ENCODE assay signal across 15 mouse cellular contexts in the genomic region with DNA sequence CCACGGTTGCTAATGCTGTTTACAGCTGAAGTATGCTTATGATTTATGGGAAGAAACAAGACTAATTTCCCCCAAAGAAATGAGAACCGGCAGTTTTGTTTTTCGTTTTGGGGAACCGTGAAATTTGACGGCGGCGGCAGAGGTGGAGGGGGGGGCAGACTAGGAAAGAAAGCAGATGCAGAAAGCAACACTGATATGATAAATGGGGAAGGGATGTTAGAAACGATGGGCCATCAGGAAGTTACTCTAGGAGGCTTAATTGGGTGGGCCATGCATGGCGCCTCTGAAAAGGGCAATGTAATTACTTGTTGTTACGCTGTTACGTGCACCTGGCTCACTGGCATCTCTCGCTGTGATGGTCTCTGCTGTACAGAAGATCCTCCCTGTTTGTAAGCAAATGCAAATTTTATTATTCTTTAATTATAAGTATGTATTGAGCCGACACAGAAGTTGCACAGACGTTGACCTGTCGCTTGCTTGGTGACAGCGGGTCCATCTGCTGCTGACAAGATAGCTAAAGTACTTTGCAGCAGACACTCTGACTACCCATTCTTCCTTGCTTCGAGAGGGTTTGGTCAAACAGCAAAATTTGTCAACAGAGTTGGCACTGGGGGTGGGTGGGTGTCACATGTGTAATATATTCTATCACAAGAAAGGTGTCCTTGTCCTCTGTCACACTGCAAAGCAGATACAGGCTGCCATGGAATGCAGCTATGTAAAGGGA. TPM values are rescaled to one million over a fixed set of nuclear protein-coding genes. Genes with fewer than 3 reads are reported as not detected.
A peak's percentile ranks its signal among the peaks of the same experiment; 100 is the strongest.
DNase-seq lines count a peak whose midpoint lies in the region; ATAC-seq and TF ChIP-seq lines count a peak whose summit lies in the region.
"Had no signal": no experiment of that assay in that cellular context is flagged by ENCODE, and none has a peak within 500 bp of the region (broad histone marks: within the 10 kb centered on the region; RNA-seq: fewer than 3 reads in every experiment).

No protein-coding gene starts in this region.

- TF ChIP-seq CTCF in midbrain, postnatal 0 days (IDR thresholded peaks at IDR 0.05), result no peak

- no peaks in the 10 kb centered on the region for H3K27me3 ChIP-seq in hindbrain, embryonic 10.5 days (ENCODE audit: insufficient read depth, poor library complexity, severe bottlenecking)
- H3K27me3 ChIP-seq in midbrain, postnatal 0 days (ENCODE audit: insufficient read depth, low read length), result no peaks in the 10 kb centered on the region
- no peaks in the 10 kb centered on the region for H3K27me3 ChIP-seq in embryonic facial prominence, embryonic 10.5 days (replicated peaks; ENCODE audit: low read depth, poor library complexity, severe bottlenecking)

- no peak overlapping the region for H3K4me3 ChIP-seq in hindbrain, embryonic 10.5 days
- no peak overlapping the region for H3K4me3 ChIP-seq in midbrain, postnatal 0 days (ENCODE audit: low read depth, low read length)
- no peak overlapping the region for H3K4me3 ChIP-seq in embryonic facial prominence, embryonic 10.5 days
- H3K4me3 ChIP-seq: megakaryocyte, embryonic 14.5 days had no signal

- H3K4me2 ChIP-seq in midbrain, postnatal 0 days (ENCODE audit: low read depth, low read length, poor library complexity, severe bottlenecking), result no peak overlapping the region
- H3K4me2 ChIP-seq: heart, embryonic 11.5 days; lung, embryonic 14.5 days had no signal

- H3K27ac ChIP-seq in hindbrain, embryonic 10.5 days, result 0 out of 2 replicates have a peak overlapping the region, but pooled peaks have one; percentile 0
- H3K27ac ChIP-seq in midbrain, postnatal 0 days (ENCODE audit: low read depth, low read length), result no peak overlapping the region
- no peak overlapping the region for H3K27ac ChIP-seq in embryonic facial prominence, embryonic 10.5 days (replicated peaks)

- H3K9me3 ChIP-seq in hindbrain, embryonic 10.5 days, result no peaks in the 10 kb centered on the region
- H3K9me3 ChIP-seq in midbrain, postnatal 0 days (ENCODE audit: low read length), result no peaks in the 10 kb centered on the region
- no peaks in the 10 kb centered on the region for H3K9me3 ChIP-seq in embryonic facial prominence, embryonic 10.5 days

- peak; percentile 45 to 60 for DNase-seq in cerebellum, postnatal 10 days
- DNase-seq in cerebellum, postnatal 25 days, result no peak
- peak; percentile 77 for DNase-seq in A20 (ENCODE audit: low read depth, low spot score)
- DNase-seq in hindbrain, embryonic 10.5 days (ENCODE audit: low spot score), result no peak
- peak; percentile 26 for DNase-seq in midbrain, postnatal 0 days (ENCODE audit: low spot score)
- DNase-seq in embryonic facial prominence, embryonic 10.5 days (ENCODE audit: low spot score), result no peak
- no peak for DNase-seq in heart, adult 11 months
- no peak for DNase-seq in right cerebral cortex, adult 2 months (ENCODE audit: low spot score in 2 of 2)
- DNase-seq: adrenal gland, adult 8-10 months; B cell, adult 2 months; kidney, adult 2 months; kidney, postnatal 4 days; lung, embryonic 14.5 days had no signal

- no peak for ATAC-seq in midbrain, postnatal 0 days (ENCODE audit: low FRiP score)

- H3K36me3 ChIP-seq in hindbrain, embryonic 10.5 days, result no peaks in the 10 kb centered on the region
- no peaks in the 10 kb centered on the region for H3K36me3 ChIP-seq in midbrain, postnatal 0 days (ENCODE audit: insufficient read depth, low read length)
- no peaks in the 10 kb centered on the region for H3K36me3 ChIP-seq in embryonic facial prominence, embryonic 10.5 days (replicated peaks)

- peaks cover 8% of the 10 kb centered on the region for H3K4me1 ChIP-seq in hindbrain, embryonic 10.5 days (replicated peaks)
- no peaks in the 10 kb centered on the region for H3K4me1 ChIP-seq in midbrain, postnatal 0 days (ENCODE audit: insufficient read depth, low read length)
- H3K4me1 ChIP-seq in embryonic facial prominence, embryonic 10.5 days, result no peaks in the 10 kb centered on the region
- H3K4me1 ChIP-seq: megakaryocyte, embryonic 14.5 days had no signal

- WGBS in hindbrain, embryonic 10.5 days, result 85% methylated on average over 17 of the region's 17 CpGs
- 84% methylated on average over 17 of the region's 17 CpGs for WGBS in midbrain, postnatal 0 days
- 89% methylated on average over 17 of the region's 17 CpGs for WGBS in embryonic facial prominence, embryonic 10.5 days

- H3K9ac ChIP-seq in midbrain, postnatal 0 days (replicated peaks; ENCODE audit: low read length, poor library complexity, severe bottlenecking), result no peak overlapping the region
- H3K9ac ChIP-seq: lung, embryonic 14.5 days had no signal

RNA-seq across cellular contexts. Expression of gene Slc7a1, which starts 53.4 kb away (rescaled TPM):
- polyA plus RNA-seq in hindbrain, embryonic 10.5 days (2016; fragmentation: Nextera tagmentation; extraction: Ambion mirVana), result 10.8 and 13.6 TPM in 2 replicates
- total RNA-seq in midbrain, postnatal 0 days (2014; rRNA removed), result 49.8 and 73.3 TPM in 2 replicates
- 26.2 and 33.8 TPM in 2 replicates for polyA plus RNA-seq in midbrain, postnatal 0 days (2015; fragmentation: Nextera tagmentation; extraction: Ambion mirVana)
- 13.0 and 13.5 TPM in 2 replicates for polyA plus RNA-seq in embryonic facial prominence, embryonic 10.5 days (2016; fragmentation: Nextera tagmentation; extraction: Ambion mirVana)

Comparison
In these comparisons a context has a peak if more than half of its experiments do, and no peak if none do; other contexts are left out.
1. DNase-seq: peak in cerebellum, postnatal 10 days (2 of 2), A20 (single experiment) and midbrain, postnatal 0 days (single experiment); none in cerebellum, postnatal 25 days (0 of 2), hindbrain, embryonic 10.5 days (single experiment), embryonic facial prominence, embryonic 10.5 days (single experiment), heart, adult 11 months (single experiment) and right cerebral cortex, adult 2 months (0 of 2).